Mouse (Mus musculus): ENCODE results near the gene Zfp513.
A peak's percentile ranks its signal among the peaks of the same experiment; 100 is the strongest.
"Not testable (repeated sequence)": the region's sequence is repeated elsewhere in the genome, so short reads cannot be mapped to it uniquely, and the experiment has no call there.

The Zfp513 gene

GRCm38 (mm10) chr5:31201742-31202590 lies at the start of gene Zfp513:
Gene Zfp513, minus strand, starts transcription at chr5:31202303.
- peak; percentile 93 for DNase-seq (ENCODE audit: low read depth, low spot score)

- DNase-seq (ENCODE audit: low read depth, low spot score): peak; percentile 61
These were observed 49.5 kb upstream of the Zfp513 start, which contains the start of gene Krtcap3 for GRCm38 (mm10) chr5:31251541-31252101. Gene Krtcap3, plus strand, starts transcription at chr5:31251691.

GRCm38 (mm10) chr5:31250716-31251115 lies 48.6 kb upstream of the Zfp513 start:
- no peak for DNase-seq (ENCODE audit: low read depth, low spot score)

- no peak for DNase-seq (ENCODE audit: low read depth, low spot score)
These were observed 40.1 kb upstream of the Zfp513 start for GRCm38 (mm10) chr5:31242191-31242590.

- no peak for DNase-seq (ENCODE audit: low read depth, low spot score)
These were observed 39.5 kb upstream of the Zfp513 start for GRCm38 (mm10) chr5:31241522-31242034.

GRCm38 (mm10) chr5:31240637-31241521 lies 38.8 kb upstream of the Zfp513 start, which contains the start of the genes Nrbp1 and Gm9970:
Gene Nrbp1, plus strand, starts transcription at chr5:31240864.
Gene Gm9970, minus strand, starts transcription at chr5:31241232.
- peak; percentile 86 for DNase-seq (ENCODE audit: low read depth, low spot score)

GRCm38 (mm10) chr5:31226641-31227040 lies 24.5 kb upstream of the Zfp513 start:
- DNase-seq (ENCODE audit: low read depth, low spot score): no peak

- DNase-seq (ENCODE audit: low read depth, low spot score): no peak
These were observed 20.6 kb upstream of the Zfp513 start for GRCm38 (mm10) chr5:31222696-31223095.

- DNase-seq (ENCODE audit: low read depth, low spot score): no peak
These were observed 19.3 kb upstream of the Zfp513 start for GRCm38 (mm10) chr5:31221304-31221945.

GRCm38 (mm10) chr5:31220448-31221303 lies 18.6 kb upstream of the Zfp513 start, which contains the start of gene Ppm1g:
Gene Ppm1g, minus strand, starts transcription at chr5:31220687.
- DNase-seq (ENCODE audit: low read depth, low spot score): peak; percentile 87

- DNase-seq (ENCODE audit: low read depth, low spot score): no peak
These were observed 17.9 kb upstream of the Zfp513 start for GRCm38 (mm10) chr5:31219911-31220447.

- DNase-seq (ENCODE audit: low read depth, low spot score): no peak
These were observed 17.4 kb upstream of the Zfp513 start for GRCm38 (mm10) chr5:31219474-31219873.

GRCm38 (mm10) chr5:31219070-31219469 lies 17.0 kb upstream of the Zfp513 start:
- no peak for DNase-seq (ENCODE audit: low read depth, low spot score)

- DNase-seq (ENCODE audit: low read depth, low spot score): no peak
These were observed 16.2 kb upstream of the Zfp513 start for GRCm38 (mm10) chr5:31218294-31218693.

- DNase-seq (ENCODE audit: low read depth, low spot score): not testable (repeated sequence)
These were observed 14.5 kb upstream of the Zfp513 start for GRCm38 (mm10) chr5:31216554-31216953.

- DNase-seq (ENCODE audit: low read depth, low spot score): no peak
These were observed 2.3 kb upstream of the Zfp513 start for GRCm38 (mm10) chr5:31204421-31204820.

- DNase-seq (ENCODE audit: low read depth, low spot score): no peak
These were observed 1.8 kb upstream of the Zfp513 start for GRCm38 (mm10) chr5:31203866-31204265.

GRCm38 (mm10) chr5:31202933-31203332 lies 830 bp upstream of the Zfp513 start:
- DNase-seq (ENCODE audit: low read depth, low spot score): no peak

- no peak for DNase-seq (ENCODE audit: low read depth, low spot score)
These were observed 911 bp downstream of the Zfp513 start for GRCm38 (mm10) chr5:31201042-31201741.

Data from WW6 (cell line).